Mouse (Mus musculus) limb, embryonic 13.5 days (tissue): ENCODE results near the gene Dhx32. TPM values are rescaled to one million over a fixed set of nuclear protein-coding genes. Genes with fewer than 3 reads are reported as not detected.

Experiments
- ATAC-seq: fragments of 200-750 bp; cut with Nextera tagmentation; 2 replicates; pipeline ENCODE4 v1.8.0; 2017; ENCODE audit warnings: low read depth, moderate number of reproducible peaks, moderate TSS enrichment; ENCODE audit not compliant: low FRiP score
- H3K27ac ChIP-seq: fragments of 300-500 bp; sonication (generic); 2 replicates; pipeline ENCODE4 v1.5.1; 2015; ENCODE audit warnings: inconsistent platforms, mild to moderate bottlenecking, moderate library complexity
- H3K27me3 ChIP-seq: fragments of 300-500 bp; sonication (generic); 2 replicates; pipeline ENCODE4 v1.6.1; 2015; ENCODE audit warnings: mild to moderate bottlenecking, inconsistent platforms
- H3K36me3 ChIP-seq: fragments of 300-500 bp; sonication (generic); 2 replicates; pipeline ENCODE4 v1.6.1; 2015; ENCODE audit warnings: inconsistent platforms, mild to moderate bottlenecking, moderate library complexity
- H3K4me1 ChIP-seq: fragments of 300-500 bp; sonication (generic); 2 replicates; pipeline ENCODE4 v1.6.1; 2015; ENCODE audit warnings: inconsistent platforms
- H3K4me2 ChIP-seq: fragments of 300-500 bp; sonication (generic); replicated peaks from 2 replicates; pipeline ENCODE4 v1.6.1; 2015; ENCODE audit warnings: inconsistent platforms, mild to moderate bottlenecking, moderate library complexity
- H3K4me3 ChIP-seq: fragments of 300-500 bp; sonication (generic); 2 replicates; pipeline ENCODE4 v1.5.1; 2015; ENCODE audit warnings: moderate library complexity, mild to moderate bottlenecking, inconsistent platforms
- H3K9ac ChIP-seq: fragments of 300-500 bp; sonication (generic); 2 replicates; pipeline ENCODE4 v1.6.1; 2015; ENCODE audit warnings: mild to moderate bottlenecking, inconsistent platforms
- H3K9me3 ChIP-seq: fragments of 300-500 bp; sonication (generic); 2 replicates; pipeline ENCODE4 v1.6.1; 2016; ENCODE audit warnings: inconsistent platforms
- WGBS: fragments of 180-500 bp; shearing (Covaris S2); methylation state at CpG from one replicate; pipeline ENCODE4 v1.1.7; 2015; 5-methylcytosine and 5-hydroxymethylcytosine counted together
- polyA plus RNA-seq: library from polyadenylated mRNA; unstranded; fragments of >200 nt; fragmentation: Nextera tagmentation; extraction: Ambion mirVana; gene quantifications from 2 replicates; pipeline ENCODE4 v1.2.1, GENCODE M21; 2015

The Dhx32 gene
- polyA plus RNA-seq, 1 experiment from 2014 or later = 17.9 TPM

DNA sequence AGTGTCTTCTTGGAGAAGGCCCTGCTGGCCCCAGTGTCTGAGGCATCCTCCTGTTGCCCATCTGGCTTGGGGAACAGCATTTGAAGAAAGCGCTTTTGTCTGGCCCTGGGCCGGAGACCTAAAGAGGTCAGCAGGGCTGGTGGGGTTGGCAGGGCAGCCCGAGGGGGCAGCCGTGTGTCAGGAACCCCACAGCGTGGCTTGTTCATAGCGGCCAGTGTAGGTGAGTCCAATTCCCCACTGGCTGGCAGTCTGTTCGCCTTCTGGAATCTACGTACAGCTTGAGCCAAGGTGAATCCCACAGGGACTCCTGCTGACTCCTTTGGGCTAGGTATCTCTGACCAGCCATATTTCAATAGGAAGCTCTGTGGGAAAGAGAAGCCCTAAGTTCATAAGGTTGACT lies 103.8 kb downstream of the Dhx32 start:
- H3K4me1 ChIP-seq = no peaks in the 10 kb centered on the region
- ATAC-seq = no peak
- WGBS = 89% methylated on average over 8 of the region's 8 CpGs

DNA sequence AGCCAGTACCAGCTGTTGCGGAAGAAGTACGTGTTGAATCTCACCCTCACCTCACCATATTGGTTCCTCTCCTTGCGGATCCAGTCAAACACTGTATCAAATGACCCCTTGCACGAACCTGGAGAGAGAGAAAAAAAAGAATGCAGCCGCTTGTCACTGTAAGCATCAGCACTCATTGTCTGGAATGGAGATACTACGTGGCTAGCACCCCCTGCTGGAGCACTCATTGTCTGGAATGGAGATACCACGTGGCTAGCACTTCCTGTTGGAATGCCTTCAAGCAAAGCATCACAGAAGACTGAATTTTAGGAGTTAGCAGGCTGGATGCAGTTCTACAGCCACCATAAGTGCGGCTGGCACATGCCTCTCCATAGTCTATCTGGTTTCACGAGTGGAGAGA lies 106.5 kb downstream of the Dhx32 start:
- H3K4me2 ChIP-seq = no peak overlapping the region
- no peak overlapping the region for H3K9ac ChIP-seq
- H3K36me3 ChIP-seq = peaks cover 41% of the 10 kb centered on the region
- no peaks in the 10 kb centered on the region for H3K27me3 ChIP-seq
- H3K9me3 ChIP-seq = no peaks in the 10 kb centered on the region
- H3K27ac ChIP-seq = no peak overlapping the region
- ATAC-seq = no peak
- H3K4me1 ChIP-seq = no peaks in the 10 kb centered on the region
- H3K4me3 ChIP-seq = no peak overlapping the region
- 71% methylated on average over 9 of the region's 9 CpGs for WGBS

More for the DNA sequence above, 103.8 kb downstream of the Dhx32 start:
- Histone ChIP-seq H3K27me3 (no peaks in the 10 kb centered on the region), H3K4me2 (no peak overlapping the region), H3K9me3 (no peaks in the 10 kb centered on the region), H3K4me3 (no peak overlapping the region), H3K36me3 (peaks cover 14% of the 10 kb centered on the region), H3K9ac (no peak overlapping the region), H3K27ac (no peak overlapping the region)

Other genes with a start within 250 kb of the Dhx32 start
- gene Tex36, start 180.6 kb downstream of the Dhx32 start, polyA plus RNA-seq = not detected in 2 replicates
- 21.6 TPM in 2 replicates for gene Edrf1, start 145.2 kb downstream of the Dhx32 start, polyA plus RNA-seq
- not detected in 2 replicates for gene Mmp21, start 102.7 kb downstream of the Dhx32 start, polyA plus RNA-seq
- gene Bccip, start 73.4 kb downstream of the Dhx32 start, polyA plus RNA-seq = 206 and 207 TPM in 2 replicates
- gene Uros, start 72.7 kb downstream of the Dhx32 start, polyA plus RNA-seq = 32.5 and 36.5 TPM in 2 replicates
- 0.17 and 0.22 TPM in 2 replicates for gene Fank1, start 5.9 kb downstream of the Dhx32 start, polyA plus RNA-seq